Mouse (Mus musculus) heart, postnatal 4 days (tissue): ENCODE measurements at regions not wholly inside any gene's neighbourhood (a gene's known extent, or its start where the extent isn't known, plus 50 kb on each side); places are given as distances from the start of the nearest gene placed in this dataset.
A peak's percentile ranks its signal among the peaks of the same experiment; 100 is the strongest.

Experiments
- DNase-seq: peaks from one replicate; pipeline ENCODE4 v3.0.0; 2021

DNA sequence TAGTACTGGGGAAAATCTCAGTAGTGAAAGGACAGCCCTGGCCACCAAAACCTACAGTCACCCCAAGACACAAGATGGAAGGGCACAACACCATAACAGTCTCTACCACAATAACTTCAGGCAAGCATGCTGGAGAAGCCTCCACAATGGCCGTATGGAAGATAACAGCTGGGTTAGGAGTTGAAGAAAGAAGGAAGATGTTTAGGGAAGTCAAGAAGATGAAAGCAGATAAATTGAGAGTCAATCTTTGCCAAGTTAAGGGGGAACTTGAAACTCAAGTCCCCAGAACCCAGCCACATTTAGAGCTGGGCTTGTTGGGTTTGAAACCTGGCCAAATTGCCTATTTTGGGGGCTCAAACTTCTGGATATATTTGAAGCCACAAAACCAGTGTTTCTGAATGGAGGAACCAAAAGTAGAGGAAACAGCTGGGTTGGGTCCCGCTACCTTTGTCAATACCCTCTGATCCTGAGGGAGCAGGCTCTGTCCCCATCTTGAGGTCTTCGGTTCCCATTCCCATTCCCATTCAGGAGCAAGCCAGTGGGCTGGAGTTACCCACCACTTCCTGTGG, 147.8 kb downstream of the Cdc5l start:
- no peak for DNase-seq

DNA sequence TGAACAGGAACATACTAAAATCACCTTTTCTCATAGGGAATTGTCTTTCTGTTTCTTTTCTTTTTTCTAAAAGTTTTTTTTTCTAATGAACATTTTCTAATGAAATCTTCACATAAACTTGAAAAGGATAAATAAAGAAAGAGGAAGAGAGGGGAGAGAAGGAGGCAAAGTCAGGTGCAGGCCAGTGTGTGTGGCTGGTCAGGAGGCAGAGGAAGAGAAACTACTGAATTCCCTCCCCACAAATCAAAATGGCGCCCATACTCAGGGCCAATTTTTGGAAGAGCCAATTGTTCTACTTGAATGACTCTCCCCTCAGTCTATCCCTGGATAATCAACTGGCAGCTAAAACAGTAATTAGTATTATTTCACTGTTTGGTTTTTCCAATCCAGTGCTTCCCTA, 152.0 kb downstream of the Cdc5l start:
- DNase-seq: no peak

GRCm38 (mm10) chr17:45279811-45280205, 153.7 kb downstream of the Cdc5l start:
- DNase-seq: no peak

- DNase-seq: no peak
Measured at GRCm38 (mm10) chr17:45279075-45279810, 154.3 kb downstream of the Cdc5l start.

DNA sequence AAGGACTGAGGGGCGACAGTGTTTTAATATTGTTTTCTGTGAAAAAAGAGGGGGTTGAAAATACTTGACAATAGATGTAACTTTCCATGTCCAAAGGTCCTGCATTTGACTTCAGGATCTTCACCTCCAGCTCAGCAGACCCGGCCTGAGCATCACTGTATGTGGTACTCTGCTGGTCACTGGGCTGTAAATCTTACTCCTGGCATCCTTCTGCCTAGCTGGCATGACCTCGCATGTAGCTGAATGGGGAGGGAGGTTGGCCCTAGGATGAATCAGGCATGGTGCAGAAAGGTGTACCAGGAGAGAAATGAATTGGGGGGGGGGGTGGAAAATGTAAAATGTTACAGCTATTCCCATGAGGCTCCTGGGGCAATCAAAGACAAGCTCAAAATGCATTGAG, 156.0 kb downstream of the Cdc5l start:
- no peak for DNase-seq

DNA sequence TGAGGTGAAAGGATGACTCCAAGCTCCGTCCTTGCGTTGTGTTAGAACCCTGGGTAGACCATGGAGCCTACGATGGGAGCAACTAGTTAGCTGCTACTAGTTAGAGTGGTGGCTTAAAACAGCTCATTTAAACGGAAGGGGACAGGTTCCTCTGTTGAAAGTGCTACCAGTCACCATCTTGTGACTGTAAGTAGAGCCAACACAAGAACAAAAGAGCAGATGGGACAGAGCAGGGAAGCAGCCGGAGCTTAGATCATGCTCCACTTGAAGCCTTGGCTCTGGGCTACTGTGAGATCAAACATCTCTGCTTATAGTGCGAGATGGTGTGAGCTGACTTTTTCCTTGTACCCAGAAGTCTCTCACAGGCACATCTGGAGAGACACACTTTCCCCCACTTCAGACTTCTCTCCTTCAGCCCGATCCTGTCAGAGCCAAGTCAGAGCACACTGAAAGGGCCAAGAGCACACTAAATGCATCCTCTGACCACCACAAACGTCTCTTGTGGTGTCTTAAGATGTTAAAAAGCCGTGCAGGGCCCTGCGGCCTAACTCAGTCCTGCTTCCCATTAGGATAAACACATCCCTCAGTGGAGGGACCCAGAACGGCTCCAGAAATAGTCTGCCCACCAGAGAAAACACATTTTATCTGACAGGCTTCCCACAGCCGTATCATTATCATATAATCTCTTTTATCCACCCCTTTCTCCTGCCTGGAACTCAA, 156.7 kb downstream of the Cdc5l start:
- DNase-seq: no peak

GRCm38 (mm10) chr17:45274894-45275293, 158.6 kb downstream of the Cdc5l start:
- peak; percentile 17 for DNase-seq

- DNase-seq: no peak
Measured at GRCm38 (mm10) chr17:45266776-45267175, 166.8 kb downstream of the Cdc5l start.

GRCm38 (mm10) chr17:45265587-45265986, 167.9 kb downstream of the Cdc5l start:
- no peak for DNase-seq

GRCm38 (mm10) chr17:45264434-45264833, 169.1 kb downstream of the Cdc5l start:
- no peak for DNase-seq

GRCm38 (mm10) chr17:45260421-45260820, 173.1 kb downstream of the Cdc5l start:
- no peak for DNase-seq

DNA sequence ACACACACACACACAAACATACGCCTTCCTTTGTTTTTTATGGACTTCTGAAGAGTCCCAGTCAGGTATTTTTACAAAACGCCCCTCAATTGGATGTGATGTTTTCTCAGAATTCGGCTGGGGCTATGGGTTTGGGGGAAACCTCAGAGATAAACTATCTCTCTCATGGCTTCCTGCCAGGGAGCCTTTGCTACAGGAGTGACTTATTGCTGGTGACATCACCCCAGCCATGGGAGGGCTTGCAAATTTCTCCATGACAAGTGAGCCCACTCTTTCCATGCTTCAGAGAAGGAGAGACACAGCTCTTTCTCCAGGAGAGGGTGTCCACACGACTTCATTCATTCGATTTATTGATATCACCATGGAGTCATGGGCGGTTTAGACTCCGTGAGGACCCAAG, 175.5 kb downstream of the Cdc5l start:
- no peak for DNase-seq

GRCm38 (mm10) chr17:45252593-45253230, 180.8 kb downstream of the Cdc5l start:
- DNase-seq: no peak

- peak; percentile 84 for DNase-seq
Measured at GRCm38 (mm10) chr17:45251034-45251730, 182.4 kb downstream of the Cdc5l start.

- no peak for DNase-seq
Measured at GRCm38 (mm10) chr17:45250450-45250849, 183.1 kb downstream of the Cdc5l start.

DNA sequence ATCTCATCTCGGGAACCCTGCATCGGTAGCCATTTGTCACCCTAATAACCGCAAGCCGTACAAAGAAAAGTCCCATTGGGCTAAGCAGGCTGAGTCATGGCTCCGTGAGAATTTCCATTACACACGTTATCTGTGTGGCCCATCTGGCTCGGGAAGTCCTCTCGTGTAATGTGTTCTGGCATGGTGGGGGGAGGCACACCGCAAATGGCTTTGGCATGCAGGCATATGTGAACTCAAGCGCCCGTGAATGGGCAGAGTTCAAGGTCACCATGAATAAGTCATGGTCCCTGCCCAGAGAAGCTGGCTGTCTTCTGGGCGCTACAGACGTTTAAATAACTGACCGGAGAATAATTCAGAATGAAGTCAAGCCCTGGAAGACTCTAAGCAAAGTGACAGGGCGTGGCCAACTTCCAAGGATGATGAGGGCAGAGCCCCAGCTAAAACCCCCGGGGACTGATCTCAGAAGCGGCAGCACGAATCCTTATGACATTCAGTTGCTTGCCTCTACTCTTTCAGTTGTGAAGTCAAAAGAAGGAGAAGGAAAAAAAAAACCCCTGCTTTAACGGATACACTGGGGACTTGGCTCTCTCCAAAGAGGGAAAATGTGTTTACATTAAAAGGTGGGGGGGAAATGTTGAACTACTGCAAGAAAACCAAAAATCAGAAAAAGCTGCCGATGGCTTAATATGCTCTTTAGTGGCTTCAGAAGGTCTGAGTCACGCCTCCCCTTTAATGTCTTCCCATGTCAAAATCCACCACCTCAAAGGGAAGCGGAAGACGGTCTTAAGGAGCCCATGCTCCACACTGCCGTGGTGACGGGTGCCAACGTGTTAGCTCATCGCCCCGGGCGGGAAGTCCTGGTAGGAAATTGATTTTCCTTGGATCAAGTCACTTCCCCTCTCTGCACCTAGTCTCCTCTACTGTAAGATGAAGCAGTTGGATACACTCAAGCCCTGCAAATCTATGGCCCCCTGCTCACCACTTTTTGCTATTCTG, 186.1 kb downstream of the Cdc5l start:
- peak; percentile 36 for DNase-seq

- DNase-seq: peak; percentile 67
Measured at GRCm38 (mm10) chr17:45244870-45245269, 188.7 kb downstream of the Cdc5l start.

- no peak for DNase-seq
Measured at GRCm38 (mm10) chr17:45243103-45243502, 190.4 kb downstream of the Cdc5l start.

GRCm38 (mm10) chr17:45242076-45242475, 191.5 kb downstream of the Cdc5l start:
- DNase-seq: no peak

DNA sequence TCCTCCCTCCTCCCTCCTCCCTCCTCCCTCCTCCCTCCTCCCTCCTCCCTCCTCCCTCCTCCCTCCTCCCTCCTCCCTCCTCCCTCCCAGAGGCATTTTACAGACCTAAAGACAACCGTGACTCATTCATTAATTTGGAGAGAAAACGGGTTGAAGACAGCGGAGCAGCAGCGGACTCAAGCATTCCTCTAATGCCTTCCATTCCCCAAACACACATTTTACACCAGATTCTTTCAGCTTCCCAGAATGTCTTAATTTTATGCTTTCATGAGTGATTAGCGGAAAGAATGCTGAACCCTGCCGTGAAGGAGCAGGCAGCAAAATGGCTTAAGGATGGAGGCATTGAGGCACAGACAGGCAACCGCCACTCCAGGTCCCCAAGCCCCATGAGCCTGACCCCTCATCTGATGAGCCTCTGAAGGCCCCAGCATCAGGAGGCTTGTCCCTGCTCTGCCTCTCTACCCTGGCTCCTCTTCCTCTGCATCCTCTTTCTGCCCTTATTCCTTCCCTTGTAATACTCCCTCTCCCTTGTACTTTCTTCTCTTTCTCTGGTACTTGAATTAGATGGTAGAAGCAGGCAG, 192.5 kb downstream of the Cdc5l start:
- DNase-seq: no peak

- DNase-seq: no peak
Measured at GRCm38 (mm10) chr17:45240545-45240944, 193.0 kb downstream of the Cdc5l start.
